Mouse (Mus musculus) myocyte (in vitro differentiated cells): Measurements from ENCODE around the gene Mapkapk3.

Source experiments
- CEBPB ChIP-seq: IDR thresholded peaks from 2 replicates; pipeline ENCODE4 v1.6.1; 2011; ENCODE audit warnings: mild to moderate bottlenecking, moderate library complexity; ENCODE audit not compliant: poor library complexity, insufficient read depth, severe bottlenecking
- MAX ChIP-seq: IDR thresholded peaks from one replicate; pipeline ENCODE4 v1.6.1; 2011; ENCODE audit warnings: low read depth, mild to moderate bottlenecking, control low read depth
- MYOG ChIP-seq, 3 experiments: IDR thresholded peaks; one replicate each; pipeline ENCODE4 v1.6.1; 2011; ENCODE audit warnings: control low read depth in 2 of 3, low read depth in 2 of 3, mild to moderate bottlenecking in 2 of 3; ENCODE audit not compliant: insufficient read length in 2 of 3, control insufficient read depth in 1 of 3, insufficient read depth in 1 of 3
- POLR2A ChIP-seq: IDR thresholded peaks from one replicate; pipeline ENCODE4 v1.6.1; 2011; ENCODE audit warnings: low read depth, mild to moderate bottlenecking, control low read depth, moderate library complexity; ENCODE audit not compliant: insufficient read length
- POLR2AphosphoS2 ChIP-seq: IDR thresholded peaks from one replicate; pipeline ENCODE4 v1.6.1; 2011; ENCODE audit warnings: low read depth, control low read depth; ENCODE audit not compliant: insufficient read length
- TCF12 ChIP-seq: IDR thresholded peaks from one replicate; pipeline ENCODE4 v1.6.1; 2011; ENCODE audit warnings: mild to moderate bottlenecking, control low read depth; ENCODE audit not compliant: poor library complexity, insufficient read depth, severe bottlenecking
- USF1 ChIP-seq: IDR thresholded peaks from one replicate; pipeline ENCODE4 v1.6.1; 2011; ENCODE audit warnings: low read depth, mild to moderate bottlenecking, control low read depth, moderate library complexity

- TF ChIP-seq POLR2A: peak; percentile 33
- TF ChIP-seq POLR2AphosphoS2: no peak
- no peak for TF ChIP-seq CEBPB
- no peak for TF ChIP-seq USF1
- no peak for TF ChIP-seq MAX
- TF ChIP-seq TCF12: no peak
- TF ChIP-seq MYOG (IDR thresholded peaks at IDR 0.05; ENCODE audit: control insufficient read depth in 1 of 3, insufficient read depth in 1 of 3, insufficient read length in 2 of 3, low read depth in 2 of 3): no peak
Observed at GRCm38 (mm10) chr9:107296501-107296965, 6.9 kb upstream of the Mapkapk3 start.
